Mouse (Mus musculus): ENCODE measurements around the gene Twnk. TPM values are rescaled to one million over a fixed set of nuclear protein-coding genes. Genes with fewer than 3 reads are reported as not detected.
A peak's percentile ranks its signal among the peaks of the same experiment; 100 is the strongest.

Gene Twnk
- polyA plus RNA-seq, 1 experiment from 2014 or later, result 12.4 TPM

- Histone ChIP-seq H3K4me1 (ENCODE audit: control insufficient read depth, insufficient read depth, low read depth, low read length) (peaks cover 3% of the 10 kb centered on the region), H3K4me2 (ENCODE audit: low read length) (no peak overlapping the region), H3K27me3 (replicated peaks; ENCODE audit: control insufficient read depth, insufficient read depth, low read length) (no peaks in the 10 kb centered on the region), H3K4me3 (ENCODE audit: low read length) (no peak overlapping the region), H3K36me3 (ENCODE audit: control insufficient read depth, insufficient read depth, low read length) (peaks cover 6% of the 10 kb centered on the region), H3K9ac (ENCODE audit: low read depth, low read length) (no peak overlapping the region), H3K9me3 (ENCODE audit: control insufficient read depth, low read length) (no peaks in the 10 kb centered on the region), H3K27ac (ENCODE audit: low read depth, low read length) (no peak overlapping the region)
- no peak for ATAC-seq
- 73% methylated on average over 5 of the region's 5 CpGs for WGBS
Measured at GRCm38 (mm10) chr19:44985159-44985988, 20.1 kb upstream of the Twnk start.

- no peaks in the 10 kb centered on the region; the same call in 1 of the 2 replicates for H3K36me3 ChIP-seq (ENCODE audit: control insufficient read depth, insufficient read depth, low read length)
- 63% methylated on average over 6 of the region's 6 CpGs for WGBS
- peaks cover 11% of the 10 kb centered on the region for H3K4me1 ChIP-seq (ENCODE audit: control insufficient read depth, insufficient read depth, low read depth, low read length)
- no peaks in the 10 kb centered on the region for H3K9me3 ChIP-seq (ENCODE audit: control insufficient read depth, low read length)
- no peak overlapping the region for H3K9ac ChIP-seq (ENCODE audit: low read depth, low read length)
- no peak overlapping the region for H3K27ac ChIP-seq (ENCODE audit: low read depth, low read length)
- H3K27me3 ChIP-seq (replicated peaks; ENCODE audit: control insufficient read depth, insufficient read depth, low read length), result no peaks in the 10 kb centered on the region
- no peak for ATAC-seq
- no peak overlapping the region for H3K4me3 ChIP-seq (ENCODE audit: low read length)
- H3K4me2 ChIP-seq (ENCODE audit: low read length), result no peak overlapping the region
Measured at GRCm38 (mm10) chr19:44987004-44987403, 18.5 kb upstream of the Twnk start.

GRCm38 (mm10) chr19:44987851-44988250 is 17.6 kb upstream of the Twnk start:
- no peak for ATAC-seq
- H3K4me1 ChIP-seq (ENCODE audit: control insufficient read depth, insufficient read depth, low read depth, low read length), result peaks cover 14% of the 10 kb centered on the region

GRCm38 (mm10) chr19:44988321-44988720 is 17.1 kb upstream of the Twnk start:
- H3K27ac ChIP-seq (ENCODE audit: low read depth, low read length), result peak overlapping the region; percentile 76; the same call in 1 of the 2 replicates
- 32% methylated on average over 9 of the region's 9 CpGs for WGBS
- peak overlapping the region; percentile 77 for H3K4me3 ChIP-seq (ENCODE audit: low read length)
- H3K27me3 ChIP-seq (replicated peaks; ENCODE audit: control insufficient read depth, insufficient read depth, low read length), result no peaks in the 10 kb centered on the region
- peak overlapping the region; percentile 84 for H3K4me2 ChIP-seq (ENCODE audit: low read length)
- ATAC-seq, result no peak; the same call in 1 of the 2 replicates
- H3K4me1 ChIP-seq (ENCODE audit: control insufficient read depth, insufficient read depth, low read depth, low read length), result peaks cover 14% of the 10 kb centered on the region
- H3K36me3 ChIP-seq (ENCODE audit: control insufficient read depth, insufficient read depth, low read length), result peaks cover 8% of the 10 kb centered on the region
- no peaks in the 10 kb centered on the region for H3K9me3 ChIP-seq (ENCODE audit: control insufficient read depth, low read length)
- H3K9ac ChIP-seq (ENCODE audit: low read depth, low read length), result peak overlapping the region; percentile 91

More at GRCm38 (mm10) chr19:44987851-44988250, 17.6 kb upstream of the Twnk start:
- Histone ChIP-seq H3K9me3 (ENCODE audit: control insufficient read depth, low read length) (no peaks in the 10 kb centered on the region), H3K4me3 (ENCODE audit: low read length) (no peak overlapping the region), H3K36me3 (ENCODE audit: control insufficient read depth, insufficient read depth, low read length) (peaks cover 3% of the 10 kb centered on the region), H3K27me3 (replicated peaks; ENCODE audit: control insufficient read depth, insufficient read depth, low read length) (no peaks in the 10 kb centered on the region), H3K4me2 (ENCODE audit: low read length) (no peak overlapping the region), H3K27ac (ENCODE audit: low read depth, low read length) (no peak overlapping the region), H3K9ac (ENCODE audit: low read depth, low read length) (no peak overlapping the region)
- WGBS, result 60% methylated on average over 6 of the region's 6 CpGs

- H3K4me3 ChIP-seq (ENCODE audit: low read length), result peak within 1 kb of the TSS; percentile 77
- H3K4me1 ChIP-seq (ENCODE audit: control insufficient read depth, insufficient read depth, low read depth, low read length), result peaks cover 14% of the 10 kb centered on the region
- under 1% methylated on average over 43 of the region's 58 CpGs for WGBS
- peak within 1 kb of the TSS; percentile 84 for H3K4me2 ChIP-seq (ENCODE audit: low read length)
- peak within 1 kb of the TSS; percentile 76 for H3K27ac ChIP-seq (ENCODE audit: low read depth, low read length)
- ATAC-seq, result peak; percentile 87
- no peaks in the 10 kb centered on the region for H3K9me3 ChIP-seq (ENCODE audit: control insufficient read depth, low read length)
- H3K9ac ChIP-seq (ENCODE audit: low read depth, low read length), result peak within 1 kb of the TSS; percentile 91
- H3K36me3 ChIP-seq (ENCODE audit: control insufficient read depth, insufficient read depth, low read length), result peaks cover 9% of the 10 kb centered on the region
- no peaks in the 10 kb centered on the region for H3K27me3 ChIP-seq (replicated peaks; ENCODE audit: control insufficient read depth, insufficient read depth, low read length)
Measured at GRCm38 (mm10) chr19:44988831-44989566, 16.5 kb upstream of the Twnk start, which contains the start of gene Sema4g. Gene Sema4g, plus strand, starts transcription at chr19:44989101.

GRCm38 (mm10) chr19:44989567-44990495 is 15.6 kb upstream of the Twnk start:
- peaks cover 14% of the 10 kb centered on the region for H3K4me1 ChIP-seq (ENCODE audit: control insufficient read depth, insufficient read depth, low read depth, low read length)
- peak overlapping the region; percentile 77 for H3K4me3 ChIP-seq (ENCODE audit: low read length)
- no peaks in the 10 kb centered on the region for H3K9me3 ChIP-seq (ENCODE audit: control insufficient read depth, low read length)
- peak overlapping the region; percentile 84 for H3K4me2 ChIP-seq (ENCODE audit: low read length)
- peak overlapping the region; percentile 76; the same call in 1 of the 2 replicates for H3K27ac ChIP-seq (ENCODE audit: low read depth, low read length)
- no peaks in the 10 kb centered on the region for H3K27me3 ChIP-seq (replicated peaks; ENCODE audit: control insufficient read depth, insufficient read depth, low read length)
- 6% methylated on average over 21 of the region's 22 CpGs for WGBS
- peak overlapping the region; percentile 91 for H3K9ac ChIP-seq (ENCODE audit: low read depth, low read length)
- H3K36me3 ChIP-seq (ENCODE audit: control insufficient read depth, insufficient read depth, low read length), result peaks cover 9% of the 10 kb centered on the region; the same call in 1 of the 2 replicates
- no peak; the same call in none of the 2 replicates for ATAC-seq

GRCm38 (mm10) chr19:44991031-44991430 is 14.4 kb upstream of the Twnk start:
- Histone ChIP-seq H3K27ac (ENCODE audit: low read depth, low read length) (no peak overlapping the region), H3K27me3 (replicated peaks; ENCODE audit: control insufficient read depth, insufficient read depth, low read length) (no peaks in the 10 kb centered on the region), H3K9ac (ENCODE audit: low read depth, low read length) (0 out of 2 replicates have a peak overlapping the region, but pooled peaks have one; percentile 91), H3K4me2 (ENCODE audit: low read length) (peak overlapping the region; percentile 84), H3K4me1 (ENCODE audit: control insufficient read depth, insufficient read depth, low read depth, low read length) (peaks cover 14% of the 10 kb centered on the region), H3K9me3 (ENCODE audit: control insufficient read depth, low read length) (no peaks in the 10 kb centered on the region), H3K36me3 (ENCODE audit: control insufficient read depth, insufficient read depth, low read length) (peaks cover 9% of the 10 kb centered on the region; the same call in 1 of the 2 replicates), H3K4me3 (ENCODE audit: low read length) (no peak overlapping the region)
- ATAC-seq, result no peak
- 80% methylated on average over 8 of the region's 8 CpGs for WGBS

GRCm38 (mm10) chr19:44992246-44992645 is 13.2 kb upstream of the Twnk start:
- H3K27me3 ChIP-seq (replicated peaks; ENCODE audit: control insufficient read depth, insufficient read depth, low read length), result no peaks in the 10 kb centered on the region
- peaks cover 15% of the 10 kb centered on the region for H3K36me3 ChIP-seq (ENCODE audit: control insufficient read depth, insufficient read depth, low read length)
- H3K4me1 ChIP-seq (ENCODE audit: control insufficient read depth, insufficient read depth, low read depth, low read length), result peaks cover 14% of the 10 kb centered on the region
- ATAC-seq, result no peak
- 58% methylated on average over 7 of the region's 7 CpGs for whole genome bisulfite sequencing
- no peak overlapping the region for H3K9ac ChIP-seq (ENCODE audit: low read depth, low read length)
- H3K9me3 ChIP-seq (ENCODE audit: control insufficient read depth, low read length), result no peaks in the 10 kb centered on the region
- H3K4me2 ChIP-seq (ENCODE audit: low read length), result no peak overlapping the region
- H3K27ac ChIP-seq (ENCODE audit: low read depth, low read length), result no peak overlapping the region
- H3K4me3 ChIP-seq (ENCODE audit: low read length), result no peak overlapping the region

Measured in hindbrain, embryonic 16.5 days (tissue).